Mouse (Mus musculus) myocyte (in vitro differentiated cells): ENCODE results near the gene Kif13a.

ENCODE experiments used
- CEBPB ChIP-seq: IDR thresholded peaks from 2 replicates; pipeline ENCODE4 v1.6.1; 2011; ENCODE audit warnings: mild to moderate bottlenecking, moderate library complexity; ENCODE audit not compliant: poor library complexity, insufficient read depth, severe bottlenecking
- E2F4 ChIP-seq: IDR thresholded peaks from one replicate; pipeline ENCODE4 v1.6.1; 2011; ENCODE audit warnings: mild to moderate bottlenecking, control low read depth, moderate library complexity; ENCODE audit not compliant: insufficient read depth
- MAX ChIP-seq: IDR thresholded peaks from one replicate; pipeline ENCODE4 v1.6.1; 2011; ENCODE audit warnings: low read depth, mild to moderate bottlenecking, control low read depth
- MYOD1 ChIP-seq, 3 experiments: IDR thresholded peaks; one replicate each; pipeline ENCODE4 v1.6.1; 2011; ENCODE audit warnings: control low read depth in 2 of 3, low read depth in 2 of 3, mild to moderate bottlenecking in 2 of 3, moderate library complexity in 1 of 3; ENCODE audit not compliant: insufficient read length in 2 of 3, control insufficient read depth in 1 of 3
- POLR2A ChIP-seq: IDR thresholded peaks from one replicate; pipeline ENCODE4 v1.6.1; 2011; ENCODE audit warnings: low read depth, mild to moderate bottlenecking, control low read depth, moderate library complexity; ENCODE audit not compliant: insufficient read length
- POLR2AphosphoS2 ChIP-seq: IDR thresholded peaks from one replicate; pipeline ENCODE4 v1.6.1; 2011; ENCODE audit warnings: low read depth, control low read depth; ENCODE audit not compliant: insufficient read length
- REST ChIP-seq: IDR thresholded peaks from one replicate; pipeline ENCODE4 v1.6.1; 2011; ENCODE audit warnings: mild to moderate bottlenecking, control low read depth, moderate library complexity; ENCODE audit not compliant: insufficient read depth, insufficient read length
- TCF12 ChIP-seq: IDR thresholded peaks from one replicate; pipeline ENCODE4 v1.6.1; 2011; ENCODE audit warnings: mild to moderate bottlenecking, control low read depth; ENCODE audit not compliant: poor library complexity, insufficient read depth, severe bottlenecking
- USF1 ChIP-seq: IDR thresholded peaks from one replicate; pipeline ENCODE4 v1.6.1; 2011; ENCODE audit warnings: low read depth, mild to moderate bottlenecking, control low read depth, moderate library complexity

DNA sequence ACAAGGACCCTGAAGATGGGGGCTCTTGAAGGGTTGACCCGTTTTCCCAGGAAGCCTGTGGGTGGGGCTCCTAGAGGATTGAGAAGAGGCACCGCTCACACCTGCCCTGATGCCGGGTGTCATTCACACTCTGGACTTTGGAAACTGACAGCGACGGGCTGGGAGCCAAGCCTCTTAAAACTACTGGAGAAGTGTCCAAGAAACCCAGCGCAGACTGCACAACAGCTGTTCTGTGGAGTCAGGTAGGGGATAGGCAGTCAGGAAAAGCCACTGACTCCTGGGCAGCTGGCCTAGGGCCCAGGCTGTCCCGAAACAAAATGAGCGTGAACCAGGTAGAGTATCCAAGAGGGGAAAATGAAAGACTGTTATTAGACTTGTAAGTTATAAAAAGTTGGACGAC lies 111.3 kb downstream of the Kif13a start:
- TF ChIP-seq POLR2A: no peak
- TF ChIP-seq TCF12: no peak
- TF ChIP-seq MYOD1 (IDR thresholded peaks at IDR 0.05; ENCODE audit: control insufficient read depth in 1 of 3, insufficient read length in 2 of 3, low read depth in 2 of 3): no peak
- TF ChIP-seq MAX: no peak
- no peak for TF ChIP-seq POLR2AphosphoS2
- TF ChIP-seq E2F4: no peak
- no peak for TF ChIP-seq USF1
- no peak for TF ChIP-seq REST
- no peak for TF ChIP-seq CEBPB
